Mouse (Mus musculus) thymus, adult 2 months (tissue): ENCODE results near the gene Clec3a. TPM values are rescaled to one million over a fixed set of nuclear protein-coding genes. Genes with fewer than 3 reads are reported as not detected.
A peak's percentile ranks its signal among the peaks of the same experiment; 100 is the strongest.

ENCODE experiments used
- DNase-seq: peaks from one replicate; pipeline ENCODE4 v3.0.0; 2021
- H3K27ac ChIP-seq: fragments of 200-500 bp; 2 replicates; pipeline ENCODE4 v1.5.1; 2012; ENCODE audit warnings: low read length, control low read depth; ENCODE audit not compliant: control insufficient read depth, insufficient read depth
- H3K27me3 ChIP-seq: fragments of 200-500 bp; 2 replicates; pipeline ENCODE4 v1.6.1; 2012; ENCODE audit warnings: mild to moderate bottlenecking, low read length, moderate library complexity, mixed read lengths; ENCODE audit not compliant: control insufficient read depth, insufficient read depth
- H3K36me3 ChIP-seq: fragments of 200-500 bp; 2 replicates; pipeline ENCODE4 v1.6.1; 2012; ENCODE audit warnings: mild to moderate bottlenecking, low read length, moderate library complexity; ENCODE audit not compliant: control insufficient read depth, insufficient read depth
- H3K4me1 ChIP-seq: fragments of 200-500 bp; replicated peaks from 2 replicates; pipeline ENCODE4 v1.6.1; 2012; ENCODE audit warnings: low read length; ENCODE audit not compliant: control insufficient read depth, insufficient read depth
- H3K4me3 ChIP-seq: fragments of 200-500 bp; 2 replicates; pipeline ENCODE4 v1.5.1; 2012; ENCODE audit warnings: mild to moderate bottlenecking, low read length, control low read depth, moderate library complexity; ENCODE audit not compliant: control insufficient read depth, insufficient read depth
- CTCF ChIP-seq: fragments of 200-500 bp; IDR thresholded peaks from 2 replicates; pipeline ENCODE4 v1.5.1; 2012; ENCODE audit warnings: mild to moderate bottlenecking, control low read depth, low read length, moderate library complexity, borderline replicate concordance; ENCODE audit not compliant: control insufficient read depth, poor library complexity, insufficient read depth; ENCODE audit errors: extremely low read depth
- POLR2A ChIP-seq: fragments of 200-500 bp; IDR thresholded peaks from 2 replicates; pipeline ENCODE4 v1.6.1; 2012; ENCODE audit warnings: mild to moderate bottlenecking, low read length, control low read depth, moderate library complexity; ENCODE audit not compliant: control insufficient read depth, poor library complexity, insufficient read depth; ENCODE audit errors: extremely low read depth
- WGBS: fragments of 180-500 bp; shearing (Covaris S2); methylation state at CpG from one replicate; pipeline ENCODE4 v1.1.7; 2018; 5-methylcytosine and 5-hydroxymethylcytosine counted together
- polyA plus RNA-seq: library from polyadenylated mRNA; depleted of rRNA; stranded (reverse); fragments of >200 nt; gene quantifications from 2 replicates; pipeline ENCODE4 v1.2.3, GENCODE M21; 2012; rRNA removed

Gene Clec3a
- polyA plus RNA-seq, result not detected in 2 replicates

- Histone ChIP-seq H3K27ac (no peak within 1 kb of the TSS), H3K36me3 (no peaks in the 10 kb centered on the region), H3K4me1 (no peaks in the 10 kb centered on the region), H3K4me3 (no peak within 1 kb of the TSS), H3K27me3 (no peaks in the 10 kb centered on the region)
- TF ChIP-seq CTCF, result no peak
- TF ChIP-seq POLR2A, result no peak
- DNase-seq, result no peak
- 93% methylated on average over 8 of the region's 8 CpGs for WGBS
These were observed at the start of gene Clec3a for GRCm38 (mm10) chr8:114417786-114418185. Gene Clec3a, plus strand, starts transcription at chr8:114418086.

GRCm38 (mm10) chr8:114369038-114369976 lies 48.6 kb upstream of the Clec3a start:
- H3K36me3 ChIP-seq, result no peaks in the 10 kb centered on the region
- no peaks in the 10 kb centered on the region for H3K4me1 ChIP-seq
- DNase-seq, result peak; percentile 53
- no peaks in the 10 kb centered on the region for H3K27me3 ChIP-seq
- no peak overlapping the region for H3K27ac ChIP-seq
- WGBS, result 29% methylated on average over 27 of the region's 27 CpGs
- no peak overlapping the region for H3K4me3 ChIP-seq
- TF ChIP-seq CTCF (0 out of 2 replicates have a peak, but pooled peaks have one; percentile 48), POLR2A (no peak)

- H3K27me3 ChIP-seq, result no peaks in the 10 kb centered on the region
- 82% methylated on average over 6 of the region's 6 CpGs for WGBS
- no peaks in the 10 kb centered on the region for H3K4me1 ChIP-seq
- no peaks in the 10 kb centered on the region for H3K36me3 ChIP-seq
- no peak for DNase-seq
- no peak overlapping the region for H3K27ac ChIP-seq
- TF ChIP-seq POLR2A (no peak), CTCF (no peak)
- no peak overlapping the region for H3K4me3 ChIP-seq
These were observed 43.5 kb upstream of the Clec3a start for GRCm38 (mm10) chr8:114374390-114374789.

GRCm38 (mm10) chr8:114384189-114384588 lies 33.7 kb upstream of the Clec3a start:
- Histone ChIP-seq H3K27me3 (no peaks in the 10 kb centered on the region), H3K4me1 (no peaks in the 10 kb centered on the region), H3K36me3 (no peaks in the 10 kb centered on the region), H3K4me3 (no peak overlapping the region), H3K27ac (no peak overlapping the region)
- TF ChIP-seq POLR2A, result no peak
- TF ChIP-seq CTCF, result no peak
- WGBS, result 98% methylated on average over 3 of the region's 3 CpGs
- no peak for DNase-seq

- Histone ChIP-seq H3K4me3 (no peak overlapping the region), H3K27ac (no peak overlapping the region), H3K36me3 (no peaks in the 10 kb centered on the region), H3K27me3 (no peaks in the 10 kb centered on the region), H3K4me1 (no peaks in the 10 kb centered on the region)
- DNase-seq, result no peak
- 6% methylated on average over 4 of the region's 4 CpGs for WGBS
- TF ChIP-seq CTCF, result no peak
- no peak for TF ChIP-seq POLR2A
These were observed 30.4 kb upstream of the Clec3a start for GRCm38 (mm10) chr8:114387494-114387893.

GRCm38 (mm10) chr8:114390465-114391254 lies 27.2 kb upstream of the Clec3a start:
- Histone ChIP-seq H3K4me1 (no peaks in the 10 kb centered on the region), H3K27me3 (no peaks in the 10 kb centered on the region), H3K36me3 (no peaks in the 10 kb centered on the region), H3K27ac (no peak overlapping the region), H3K4me3 (no peak overlapping the region)
- 40% methylated on average over 12 of the region's 13 CpGs for WGBS
- no peak for DNase-seq
- no peak for TF ChIP-seq POLR2A
- no peak for TF ChIP-seq CTCF
